Mouse (Mus musculus) c-Kit-positive CD71-negative TER-119-negative erythroid progenitor cells, embryonic 14.5 days (primary cell): ENCODE results near the gene Gm20708.
"Not testable (repeated sequence)": the region's sequence is repeated elsewhere in the genome, so short reads cannot be mapped to it uniquely, and the experiment has no call there.

Experiments used
- DNase-seq: peaks from one replicate; pipeline ENCODE4 v3.0.0-alpha.2; 2013; ENCODE audit warnings: low read depth

The Gm20708 gene

DNA sequence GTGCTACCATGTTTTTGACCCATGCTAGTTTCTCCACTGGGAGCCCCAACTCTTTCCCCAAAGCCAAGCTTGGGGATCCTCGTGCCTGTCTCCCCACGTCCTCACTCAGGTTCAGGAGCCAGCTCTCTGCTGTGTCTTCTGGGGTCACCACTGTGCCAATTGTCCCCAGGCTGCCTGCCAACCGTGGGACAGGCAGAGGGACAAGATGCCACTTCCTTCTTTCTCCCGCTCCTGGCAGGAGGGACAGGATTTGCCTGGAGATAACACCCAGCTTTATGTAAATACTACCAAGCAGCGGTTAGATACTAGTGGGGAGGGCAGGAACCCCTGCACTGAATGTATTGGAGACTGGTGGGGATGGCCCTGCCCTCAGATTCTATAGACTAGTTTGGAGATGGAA is 4.4 kb downstream of the Gm20708 start:
- DNase-seq = no peak

DNA sequence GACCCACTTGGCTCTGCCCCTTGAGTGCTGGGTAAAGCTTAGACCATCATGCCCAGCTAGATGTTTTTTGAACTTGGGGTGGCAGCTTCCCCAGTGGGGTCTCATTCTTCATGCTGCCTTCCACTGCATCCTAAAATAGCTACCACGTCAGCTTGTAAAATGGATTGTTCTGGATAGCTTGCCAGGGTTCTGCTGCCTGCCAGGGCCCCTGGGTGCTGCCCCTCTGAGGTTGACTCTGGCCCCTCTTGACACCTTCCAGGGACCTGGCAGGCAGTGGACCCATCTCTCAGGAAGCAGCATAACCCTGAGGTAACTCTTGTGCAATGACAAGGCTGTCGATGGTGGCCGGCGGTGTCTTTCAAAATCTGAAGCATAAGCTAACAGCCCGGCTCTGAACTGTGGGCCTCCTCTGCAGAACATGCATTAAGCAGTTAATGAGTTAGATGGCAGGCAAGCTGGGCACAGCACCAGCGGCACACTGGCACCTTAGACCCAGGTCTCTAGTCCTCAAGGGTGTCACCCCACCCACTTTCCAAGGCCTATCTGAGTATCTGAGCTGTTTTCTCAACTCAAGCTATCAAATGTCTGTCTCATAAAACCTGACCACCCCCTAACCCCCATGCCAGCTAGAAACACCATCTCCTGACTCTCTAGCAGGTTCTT is 5.4 kb downstream of the Gm20708 start:
- DNase-seq = no peak

DNA sequence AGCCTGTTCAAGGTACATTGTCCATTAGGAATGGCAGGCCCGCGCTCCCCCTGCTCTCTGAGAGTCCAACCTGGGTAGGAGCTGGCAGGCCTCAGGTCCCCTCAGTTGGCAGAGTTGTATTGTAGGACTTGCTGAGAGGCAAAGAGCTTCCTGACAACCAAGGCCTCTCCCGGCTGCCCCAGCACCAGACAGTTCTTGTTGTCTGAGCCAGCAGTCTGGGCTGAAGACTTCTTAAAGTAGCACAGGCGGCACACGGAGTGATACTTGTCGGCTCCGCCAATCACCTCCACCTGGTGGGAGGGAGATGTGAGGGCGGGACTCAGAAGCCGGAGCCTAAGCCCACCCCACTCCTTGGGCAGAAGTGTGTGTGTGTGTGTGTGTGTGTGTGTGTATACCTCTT is 6.4 kb downstream of the Gm20708 start:
- not testable (repeated sequence) for DNase-seq

DNA sequence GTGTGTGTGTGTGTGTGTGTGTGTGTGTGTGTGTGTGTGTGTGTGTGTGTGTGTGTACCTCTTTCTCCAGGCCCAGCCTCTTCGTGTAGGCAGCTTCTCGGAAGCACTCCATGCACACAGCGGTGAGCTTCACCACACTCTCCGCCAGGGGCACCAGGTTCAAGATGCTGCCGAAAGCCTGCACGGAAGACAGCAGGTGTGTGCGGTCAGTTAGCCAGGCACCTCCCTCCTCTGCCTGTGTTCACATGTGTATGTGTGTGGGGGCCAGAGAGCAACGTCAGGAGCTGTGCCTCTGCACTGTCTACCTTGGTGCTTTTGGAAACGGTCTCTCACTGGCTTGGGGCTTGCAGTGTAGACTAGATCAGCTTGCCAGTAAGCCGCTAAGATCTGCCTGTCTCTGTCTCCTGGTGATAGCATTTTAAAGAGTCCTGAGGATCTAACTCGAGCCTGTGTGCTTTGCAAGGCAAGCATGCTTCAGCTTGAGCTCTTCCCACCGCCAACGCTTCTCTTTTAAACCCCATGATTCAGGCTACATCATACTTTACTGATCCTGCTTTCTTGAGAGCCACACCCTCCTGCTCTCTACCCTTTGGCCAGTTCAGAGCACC is 7.0 kb downstream of the Gm20708 start:
- no peak for DNase-seq

DNA sequence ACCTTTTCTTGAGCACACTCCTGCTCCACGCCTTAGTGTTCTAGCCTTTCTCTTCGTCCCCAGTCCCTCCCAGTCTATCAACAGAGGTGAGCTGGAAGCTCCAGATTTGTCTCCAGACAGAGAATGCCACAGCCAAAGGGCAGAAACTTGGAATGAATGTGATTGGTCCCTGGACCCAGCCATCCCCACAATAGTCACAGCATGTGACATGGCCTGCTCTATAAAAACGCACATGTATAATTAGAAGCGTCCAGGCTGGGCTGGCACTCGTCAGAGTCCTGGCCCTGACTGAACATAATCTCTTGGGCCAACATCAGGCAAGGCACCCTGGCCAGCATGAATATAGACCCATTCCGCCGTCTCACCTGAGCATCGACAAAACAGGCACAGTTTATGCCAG is 9.6 kb downstream of the Gm20708 start:
- no peak for DNase-seq

DNA sequence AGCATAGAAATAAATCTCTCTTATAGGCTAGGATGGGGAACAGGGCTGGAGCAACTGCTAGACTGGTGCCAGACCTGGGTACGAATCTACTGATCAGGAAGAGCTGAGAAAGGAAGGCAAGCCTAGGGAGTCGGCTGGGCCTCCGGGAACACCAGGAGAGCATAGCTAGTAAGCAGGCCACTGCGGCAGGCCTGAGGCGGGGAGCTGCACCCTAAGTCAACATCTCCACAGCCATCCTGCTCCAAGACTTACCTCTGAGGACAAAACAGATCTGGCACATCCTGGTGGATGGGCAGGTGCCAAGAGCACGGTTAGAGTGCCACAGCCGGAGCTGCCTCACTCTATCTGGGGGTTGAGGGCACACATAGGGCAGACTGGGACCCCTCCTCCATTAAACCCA is 10.7 kb downstream of the Gm20708 start:
- DNase-seq = no peak

DNA sequence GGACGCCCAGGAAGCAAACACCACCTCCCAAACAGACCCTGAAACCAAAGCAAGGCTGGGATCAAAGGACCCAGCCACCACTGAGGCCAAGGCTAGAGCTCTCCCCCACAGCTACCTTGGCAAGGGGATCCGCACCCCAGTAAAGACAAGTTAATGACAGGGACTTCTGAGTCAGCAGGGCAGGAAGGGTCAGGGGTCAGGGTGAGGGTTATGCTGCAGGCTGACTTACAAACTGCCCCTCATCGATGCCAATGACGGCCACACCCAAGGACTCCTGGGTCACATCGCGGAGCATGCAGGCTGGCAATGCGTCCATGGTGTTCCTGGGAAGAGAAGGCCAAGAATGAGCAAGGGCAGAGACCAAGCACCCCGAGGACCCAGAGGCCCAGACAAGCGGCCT is 12.4 kb downstream of the Gm20708 start:
- no peak for DNase-seq

DNA sequence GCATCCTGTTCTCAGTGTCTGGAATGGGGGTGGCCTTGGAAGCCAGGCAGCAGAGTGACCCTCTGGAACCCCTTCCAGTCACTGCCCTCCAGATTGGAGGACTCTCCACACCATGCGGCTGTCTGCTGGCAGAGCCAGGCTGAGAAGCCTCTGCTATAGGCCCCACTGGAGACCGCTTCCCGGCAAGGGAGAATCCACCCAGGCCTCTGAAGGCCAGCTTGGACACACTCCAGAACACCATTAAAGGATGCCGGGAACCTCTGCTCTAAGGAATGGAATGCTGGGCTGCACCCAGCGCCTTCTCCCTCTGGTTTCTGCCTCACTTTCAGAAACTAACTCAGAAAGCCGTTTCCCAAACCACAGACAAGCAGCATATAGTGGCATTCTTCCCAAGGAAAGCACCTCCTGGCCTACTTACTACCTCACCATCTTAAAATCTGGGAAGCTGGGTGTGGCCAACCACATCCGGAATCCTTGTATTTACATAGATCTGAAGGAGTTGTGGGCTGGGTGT is 13.3 kb downstream of the Gm20708 start:
- no peak for DNase-seq

DNA sequence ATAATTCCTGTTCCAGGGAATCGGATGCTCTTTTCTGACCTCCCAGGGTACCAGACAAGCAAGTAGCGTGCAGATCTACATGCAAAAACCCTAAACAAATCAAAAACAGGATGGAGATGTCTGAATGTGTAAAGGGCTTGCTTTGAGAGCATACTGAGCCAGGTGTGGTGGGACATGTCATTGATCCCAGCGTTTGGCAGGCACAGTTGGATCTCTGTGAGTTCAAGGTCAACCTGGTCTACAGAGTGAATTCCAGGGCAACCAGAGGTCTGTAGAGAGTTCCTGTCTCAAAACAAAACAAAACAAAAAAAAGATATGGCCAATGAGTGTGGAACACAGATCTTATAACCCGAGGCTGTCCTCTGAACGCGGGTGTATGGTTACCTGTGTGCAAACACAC is 13.9 kb downstream of the Gm20708 start:
- DNase-seq = no peak

DNA sequence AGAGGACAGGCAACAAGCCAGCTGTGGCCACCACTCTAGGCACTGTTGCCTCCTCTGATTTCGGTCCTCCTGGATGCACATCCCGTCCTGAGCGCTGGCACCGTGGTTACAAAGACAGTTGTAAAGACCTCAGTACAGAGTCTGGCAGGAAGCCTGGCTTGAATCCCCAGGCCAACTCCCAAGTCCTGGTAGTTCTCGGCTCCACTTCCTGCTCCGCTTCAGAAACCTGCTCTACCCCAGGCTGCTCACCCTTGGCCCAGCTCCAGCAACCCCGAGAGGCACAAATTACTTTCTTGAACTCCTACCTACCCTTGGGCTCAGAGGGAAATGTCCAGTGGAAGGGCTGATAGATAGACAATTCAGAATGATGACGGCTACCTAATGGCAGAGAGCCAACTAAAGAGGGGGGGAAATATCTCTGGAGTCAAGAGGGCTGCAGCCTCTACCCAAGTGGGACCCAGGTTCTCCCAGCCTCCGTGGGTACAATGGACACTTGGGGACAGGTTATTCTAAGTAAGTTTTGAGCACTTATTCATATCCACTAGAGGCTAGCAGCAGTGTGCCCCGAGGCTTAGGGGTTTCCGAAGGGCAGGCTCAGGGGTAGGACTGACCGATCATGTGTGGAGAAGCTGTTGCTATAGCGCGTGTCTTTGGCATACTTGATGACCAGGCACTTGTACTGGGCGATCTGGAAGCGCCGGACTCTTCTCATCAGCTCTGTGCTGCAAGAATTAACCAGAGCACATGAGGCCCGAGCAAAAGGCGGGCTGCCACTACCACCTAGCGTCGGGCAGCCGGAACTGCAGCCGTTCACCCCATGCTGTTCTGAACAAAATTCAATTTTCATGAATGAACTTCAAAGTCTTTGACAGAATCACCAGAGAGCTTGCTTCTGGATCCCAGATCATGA is 14.8 kb downstream of the Gm20708 start:
- no peak for DNase-seq

DNA sequence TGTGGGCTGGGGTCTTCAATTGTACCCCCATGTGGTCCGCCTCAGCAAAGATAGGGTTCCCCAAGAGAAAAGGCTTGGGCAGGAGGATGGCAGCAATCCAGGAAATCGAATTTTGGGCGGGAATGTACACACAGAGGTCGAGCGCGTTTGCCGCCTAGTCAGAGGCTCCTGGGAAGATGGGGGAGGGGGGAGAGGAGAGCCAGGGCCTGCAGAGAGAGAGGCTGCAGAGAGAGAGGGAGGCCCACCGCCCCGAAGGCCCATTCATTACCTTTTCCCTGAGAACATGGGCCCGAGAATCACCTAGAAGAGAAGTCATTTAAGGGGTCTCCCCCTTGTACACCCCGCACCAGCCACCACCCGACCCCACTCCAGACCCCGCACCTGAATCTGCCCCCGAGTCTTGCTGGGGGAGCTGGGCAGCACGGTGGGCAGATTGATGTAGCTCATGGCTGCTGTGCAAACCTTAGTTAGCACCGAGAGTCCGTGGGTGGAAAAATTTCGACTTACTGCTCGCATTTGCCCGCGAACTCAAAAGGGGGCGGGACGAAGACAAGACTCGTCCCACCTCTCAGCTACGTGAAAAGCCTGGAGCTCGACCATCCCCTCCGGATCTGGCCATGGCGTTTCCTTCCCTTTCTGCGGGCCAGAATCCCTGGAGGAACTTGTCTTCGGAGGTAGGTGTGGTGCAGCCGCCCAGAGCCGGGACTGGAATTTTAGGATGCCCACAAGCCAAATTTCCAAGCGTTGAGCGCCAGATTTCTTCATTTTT is 16.0 kb downstream of the Gm20708 start, which contains the start of the genes Afmid and Tk1:
Afmid (plus strand) TSS at position 592 of the 769 bp plus-strand sequence.
Tk1 (minus strand) TSS at position 760 of the 769 bp plus-strand sequence.
- peak; percentile 84 for DNase-seq

DNA sequence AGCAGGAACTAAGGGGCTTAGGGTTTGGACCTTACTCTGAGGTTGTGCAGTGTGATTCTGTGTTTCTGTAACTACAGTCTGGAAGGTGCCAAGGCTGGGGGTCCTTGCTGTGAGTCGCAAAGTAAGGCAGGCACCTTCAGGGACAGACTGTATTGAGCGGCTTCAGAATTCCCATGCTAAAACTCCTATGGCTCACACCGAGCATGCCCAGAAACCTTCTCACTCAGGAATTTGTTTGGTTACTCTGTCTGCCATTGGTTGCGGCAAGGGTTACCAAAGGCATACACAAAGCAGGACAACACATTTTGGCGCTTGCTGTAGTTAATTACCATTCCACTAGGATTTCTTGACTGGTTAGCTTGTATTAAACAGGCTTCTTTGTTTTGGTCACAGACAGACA is 16.7 kb downstream of the Gm20708 start:
- no peak for DNase-seq

DNA sequence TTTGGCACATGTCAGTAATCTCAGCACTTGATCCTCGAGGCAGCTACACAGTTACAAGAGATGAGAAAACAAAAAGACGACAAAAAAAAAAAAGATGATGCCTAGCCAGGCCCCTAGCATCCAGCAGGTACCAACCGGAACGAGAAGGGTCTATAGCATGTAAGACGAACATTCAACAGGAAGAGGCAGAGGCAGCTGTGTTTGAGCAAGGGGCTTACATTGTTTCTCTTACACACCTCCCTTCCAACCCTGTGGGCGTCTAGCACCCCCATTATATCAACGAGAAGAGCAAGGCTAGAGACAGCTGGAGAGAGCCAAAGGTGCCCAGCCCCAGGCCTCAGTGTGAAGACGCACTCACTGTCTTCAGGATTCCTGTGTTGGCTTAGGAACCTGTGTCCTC is 17.4 kb downstream of the Gm20708 start:
- DNase-seq = no peak

DNA sequence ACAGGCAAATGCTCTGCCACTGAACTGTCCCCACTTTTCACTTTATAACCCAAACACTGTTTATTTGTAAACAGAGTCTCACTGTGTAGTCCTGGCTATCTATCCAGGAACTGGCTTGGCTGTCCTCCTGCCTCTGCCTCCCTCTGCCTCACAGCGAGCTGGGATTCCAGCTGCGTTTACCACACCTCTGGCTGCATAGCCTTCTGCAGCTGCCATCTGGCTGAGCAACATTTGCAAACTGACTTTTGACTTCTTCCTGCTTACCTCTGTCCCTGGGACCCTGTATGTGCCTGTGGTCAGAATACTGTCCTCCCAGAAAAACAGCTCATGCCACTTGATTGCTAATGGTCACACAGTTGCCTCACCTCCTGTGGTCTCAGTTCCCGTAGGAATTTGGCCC is 17.9 kb downstream of the Gm20708 start:
- DNase-seq = no peak

DNA sequence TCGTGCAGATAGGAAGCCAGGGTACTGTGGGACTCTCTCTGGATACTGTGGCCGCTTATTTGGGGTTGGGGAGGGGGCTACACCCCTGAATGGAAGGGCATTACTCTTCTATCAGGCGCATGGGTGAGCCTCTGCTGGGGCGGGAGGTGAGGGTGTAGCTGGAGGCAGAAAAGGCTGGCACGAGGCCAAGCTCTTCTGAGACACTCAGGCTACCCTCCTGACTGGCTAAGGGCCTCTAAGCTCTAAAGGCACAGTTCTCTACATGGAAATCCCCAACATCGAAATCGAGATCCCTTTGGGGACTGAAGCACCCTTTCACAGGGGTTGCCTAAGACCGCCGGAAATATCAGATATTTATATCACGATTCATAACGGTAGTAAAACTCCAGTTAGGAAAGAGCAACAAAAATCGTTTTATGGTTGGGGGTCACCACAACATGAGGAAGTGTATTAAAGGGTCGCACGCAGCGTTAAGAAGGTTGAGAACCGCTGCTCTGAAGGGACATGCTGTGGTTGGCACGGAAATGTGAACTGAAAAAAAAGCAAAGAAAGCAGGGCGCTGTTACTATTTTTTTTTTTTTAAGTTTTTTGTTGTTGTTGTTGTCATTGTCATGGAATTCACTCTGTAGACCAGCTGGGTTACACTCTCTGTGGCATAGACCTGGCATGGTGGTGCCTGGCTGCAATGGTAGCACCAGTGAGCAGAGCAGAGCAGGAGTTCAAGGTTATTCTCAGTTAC is 18.9 kb downstream of the Gm20708 start:
- no peak for DNase-seq

DNA sequence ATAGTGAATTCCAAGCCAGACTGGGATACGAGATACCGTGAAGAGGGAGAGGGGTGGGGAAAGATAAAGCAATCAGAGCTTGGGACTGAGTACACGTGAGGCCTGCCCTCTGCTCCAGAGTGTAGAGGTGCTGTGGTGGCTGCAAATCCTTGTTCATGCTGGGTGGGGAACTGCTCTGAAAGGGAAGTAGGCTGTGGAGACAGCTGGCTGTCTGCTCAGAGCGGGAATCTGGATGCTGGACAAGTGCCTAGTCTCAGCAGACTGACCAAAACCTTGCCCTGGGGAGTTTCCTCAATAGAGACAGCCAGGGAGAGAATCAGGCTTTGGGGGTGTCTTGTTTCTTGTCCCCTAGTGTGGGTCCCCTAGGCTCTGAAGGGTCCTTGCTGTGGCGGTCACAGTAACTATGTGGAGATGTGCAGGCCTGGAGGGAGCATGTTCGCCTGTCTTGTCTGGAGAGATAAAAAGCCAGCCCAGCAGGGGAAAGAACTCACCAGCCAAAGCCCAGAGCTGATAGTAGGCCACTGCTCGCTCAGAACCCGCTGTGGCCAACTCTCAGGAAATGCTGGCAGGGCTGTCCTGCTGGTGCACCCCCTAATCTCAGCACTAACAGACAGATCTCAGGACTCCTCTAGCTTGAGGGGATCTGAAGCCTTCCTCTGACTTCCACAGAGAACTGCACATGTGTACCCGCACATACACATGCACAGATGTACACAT is 19.6 kb downstream of the Gm20708 start:
- DNase-seq = no peak

DNA sequence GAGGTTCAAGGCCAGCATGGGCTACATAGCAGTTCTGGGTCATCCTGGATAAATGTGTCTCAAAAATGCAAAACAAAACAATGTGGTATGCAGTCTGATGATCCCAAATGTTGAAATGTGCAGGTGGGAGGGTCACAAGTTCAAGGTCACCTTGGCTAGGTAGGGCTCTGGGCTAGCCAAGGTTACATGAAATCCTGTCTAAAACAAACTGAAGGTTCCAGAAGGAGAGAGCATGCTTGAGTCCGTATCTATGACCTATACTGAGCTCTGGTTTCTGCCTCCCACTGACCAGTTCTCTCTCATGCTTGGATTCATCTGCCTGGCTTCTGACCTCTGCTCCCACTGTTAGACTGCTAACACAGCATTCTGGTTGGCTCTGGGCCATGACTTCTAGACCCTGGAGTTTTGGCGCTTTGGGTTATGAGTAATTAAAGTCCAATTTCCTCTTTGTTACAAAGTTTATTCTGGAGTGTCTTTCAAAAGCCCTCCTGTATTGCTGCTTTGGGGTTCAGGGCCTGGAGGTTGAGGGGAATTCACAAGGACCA is 20.3 kb downstream of the Gm20708 start:
- no peak for DNase-seq

DNA sequence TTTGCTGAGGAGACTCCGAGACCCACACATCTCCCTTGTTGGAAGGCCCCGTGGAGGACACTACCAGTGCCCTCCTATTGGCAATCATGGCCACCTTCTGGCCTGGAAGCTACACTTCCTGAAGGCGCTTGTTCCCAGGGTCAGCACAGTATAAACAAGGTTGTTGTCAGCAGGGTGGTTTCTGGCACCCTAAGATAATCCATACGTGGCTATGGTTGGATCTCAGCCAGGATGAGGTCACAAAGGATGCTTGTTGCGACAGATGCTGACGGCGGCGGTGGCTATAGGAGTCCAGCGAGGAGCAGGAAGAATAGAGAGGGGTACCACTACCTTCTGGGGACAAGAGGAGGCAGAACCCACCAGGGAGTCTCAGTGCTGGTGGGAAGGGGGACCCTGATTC is 20.9 kb downstream of the Gm20708 start:
- DNase-seq = no peak

DNA sequence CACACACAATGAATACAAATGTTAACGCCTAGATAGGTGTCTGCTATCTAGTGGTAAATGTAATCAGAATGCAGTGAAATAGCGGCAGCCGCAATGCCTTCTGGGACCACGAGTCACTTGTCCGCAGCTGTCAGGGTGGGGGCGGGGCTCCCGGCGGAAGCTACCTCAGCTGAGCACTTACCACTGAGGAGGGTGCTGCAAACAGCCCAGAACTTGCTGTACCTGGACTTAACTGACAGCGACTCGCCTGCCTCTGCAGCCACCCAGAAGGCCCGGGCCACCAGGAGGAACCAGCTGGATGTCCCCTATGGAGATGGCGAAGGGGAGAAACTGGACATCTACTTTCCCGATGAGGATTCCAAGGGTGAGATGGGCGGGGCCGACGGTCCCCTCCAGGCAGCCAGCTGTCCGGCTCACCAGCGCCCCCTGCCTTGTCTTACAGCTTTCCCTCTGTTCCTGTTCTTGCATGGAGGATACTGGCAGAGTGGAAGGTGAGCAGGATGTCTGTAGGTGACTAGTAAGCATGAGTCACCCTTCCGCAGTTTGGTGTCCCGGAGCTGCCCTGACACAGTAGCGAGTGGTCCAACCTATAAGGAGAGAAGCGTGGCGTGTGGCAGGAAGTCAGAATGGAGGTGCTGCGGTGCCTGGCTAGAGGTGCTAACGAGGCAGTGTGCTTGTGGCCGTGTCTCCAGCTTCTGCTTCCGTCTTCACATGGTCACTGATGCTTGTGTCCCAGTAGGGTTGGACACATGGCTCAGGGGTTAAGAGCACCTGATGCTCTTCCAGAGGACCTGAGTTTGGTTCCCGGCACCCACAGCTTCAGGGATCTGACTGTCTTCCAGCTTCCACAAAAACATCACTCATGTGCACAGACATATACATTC is 22.9 kb downstream of the Gm20708 start:
- DNase-seq = peak; percentile 87
